Mouse (Mus musculus): Measurements from ENCODE around the gene Foxk2.

GRCm38 (mm10) chr11:121260211-121260906 lies 569 bp downstream of the Foxk2 start:
- TF ChIP-seq CTCF (conservative IDR thresholded peaks at IDR 0.05; ENCODE audit: low read length): no peak
- no peak for TF ChIP-seq NANOG (IDR thresholded peaks at IDR 0.05; ENCODE audit: borderline replicate concordance, low read length)
